Mouse (Mus musculus): ENCODE measurements around the gene Lifr. TPM values are rescaled to one million over a fixed set of nuclear protein-coding genes. Genes with fewer than 3 reads are reported as not detected.

Lifr gene
- polyA plus RNA-seq, 1 experiment = 27.8 TPM

DNA sequence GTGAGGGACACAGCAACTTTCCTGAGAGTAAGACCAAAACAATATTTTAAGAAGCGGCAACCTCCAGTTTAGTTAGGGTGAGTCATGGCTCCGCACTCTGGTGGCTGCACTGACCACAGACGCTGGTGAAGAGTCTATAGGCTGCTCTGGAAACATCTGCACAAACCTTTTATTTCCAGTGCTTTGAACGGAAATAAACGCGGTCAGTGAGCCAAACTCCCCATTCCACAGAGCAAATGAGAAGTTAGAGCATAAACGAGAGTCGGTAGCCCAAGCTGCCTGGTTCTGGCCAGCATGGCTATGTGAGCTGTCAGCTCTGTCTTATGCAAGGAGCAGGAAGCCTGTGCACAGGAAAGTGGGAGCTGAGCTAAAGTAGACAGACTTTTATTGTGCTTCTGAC is 1.9 kb downstream of the Lifr start:
- 3% methylated on average over 8 of the region's 8 CpGs for WGBS

DNA sequence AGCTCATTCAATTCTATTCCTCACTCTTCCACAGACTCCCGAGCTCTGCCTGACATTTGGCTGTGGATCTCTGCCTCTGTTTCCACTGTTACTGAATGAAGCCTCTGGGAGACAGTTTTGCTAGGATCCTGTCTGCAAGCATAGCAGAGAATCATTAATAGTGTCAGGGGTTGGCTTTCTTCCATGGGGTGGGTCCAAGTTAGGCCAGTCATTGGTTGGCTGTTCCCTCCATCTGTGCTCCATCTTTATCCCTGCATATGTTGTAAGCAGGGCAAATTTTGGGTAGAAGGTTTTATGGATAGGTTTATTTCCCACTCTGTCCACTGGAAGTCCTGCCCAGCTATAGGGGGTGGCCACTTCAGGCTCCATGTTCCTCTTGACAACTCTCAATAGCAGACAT is 9.0 kb downstream of the Lifr start:
- 76% methylated on average over 1 of the region's 1 CpGs for WGBS
- DNase-seq (ENCODE audit: low read depth in 1 of 2, low spot score in 2 of 2) = no peak
- no peak overlapping the region for H3K27ac ChIP-seq (ENCODE audit: insufficient read depth, low read length)

More for the DNA sequence above, 1.9 kb downstream of the Lifr start:
- H3K36me3 ChIP-seq (ENCODE audit: control insufficient read depth, insufficient read depth, low read length) = no peaks in the 10 kb centered on the region
- H3K27me3 ChIP-seq (ENCODE audit: control insufficient read depth, insufficient read depth, low read length) = 0 out of 2 replicates have a peak, but pooled peaks cover 3% of the 10 kb centered on the region
- TF ChIP-seq CTCF (IDR thresholded peaks at IDR 0.05; ENCODE audit: extremely low read depth, insufficient read depth, insufficient read length, insufficient replicate concordance) (no peak), POLR2A (IDR thresholded peaks at IDR 0.05; ENCODE audit: low read depth, low read length) (no peak)
- no peak overlapping the region for H3K4me3 ChIP-seq (ENCODE audit: extremely low read depth, insufficient read depth, insufficient read length)
- H3K4me1 ChIP-seq (ENCODE audit: control insufficient read depth, insufficient read depth, insufficient read length) = peaks cover 12% of the 10 kb centered on the region; the same call in 1 of the 2 replicates
- H3K27ac ChIP-seq (ENCODE audit: insufficient read depth, low read length) = no peak overlapping the region
- no peak for DNase-seq (ENCODE audit: low read depth in 1 of 2, low spot score in 2 of 2)

DNA sequence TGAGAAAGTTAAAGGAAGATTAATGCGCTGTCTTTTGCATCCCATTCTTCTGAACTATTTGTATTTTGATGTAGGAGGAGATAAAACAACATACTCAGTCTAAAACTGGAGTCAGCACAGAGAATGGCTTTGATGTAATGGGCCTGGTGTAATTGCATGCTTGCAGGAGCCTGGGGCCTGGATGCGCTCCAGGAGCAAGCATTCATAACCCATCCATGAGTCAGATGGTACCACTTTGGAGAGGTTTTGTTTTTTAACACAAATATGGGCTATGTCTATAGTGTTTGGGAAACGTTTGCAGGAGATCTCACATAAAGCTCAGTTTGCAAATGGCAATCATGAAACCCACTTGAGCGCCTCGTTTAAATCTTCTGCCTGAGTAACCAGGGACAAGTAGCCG is 9.8 kb downstream of the Lifr start:
- H3K4me1 ChIP-seq (ENCODE audit: control insufficient read depth, insufficient read depth, insufficient read length) = no peaks in the 10 kb centered on the region
- DNase-seq (ENCODE audit: low read depth in 1 of 2, low spot score in 2 of 2) = no peak
- 95% methylated on average over 6 of the region's 6 CpGs for WGBS
- H3K27ac ChIP-seq (ENCODE audit: insufficient read depth, low read length) = no peak overlapping the region
- no peak overlapping the region for H3K4me3 ChIP-seq (ENCODE audit: extremely low read depth, insufficient read depth, insufficient read length)
- no peaks in the 10 kb centered on the region for H3K27me3 ChIP-seq (ENCODE audit: control insufficient read depth, insufficient read depth, low read length)
- H3K36me3 ChIP-seq (ENCODE audit: control insufficient read depth, insufficient read depth, low read length) = no peaks in the 10 kb centered on the region
- TF ChIP-seq CTCF (IDR thresholded peaks at IDR 0.05; ENCODE audit: extremely low read depth, insufficient read depth, insufficient read length, insufficient replicate concordance) (no peak), POLR2A (IDR thresholded peaks at IDR 0.05; ENCODE audit: low read depth, low read length) (no peak)

More for the DNA sequence above, 9.0 kb downstream of the Lifr start:
- no peak overlapping the region for H3K4me3 ChIP-seq (ENCODE audit: extremely low read depth, insufficient read depth, insufficient read length)
- no peaks in the 10 kb centered on the region for H3K36me3 ChIP-seq (ENCODE audit: control insufficient read depth, insufficient read depth, low read length)
- TF ChIP-seq CTCF (IDR thresholded peaks at IDR 0.05; ENCODE audit: extremely low read depth, insufficient read depth, insufficient read length, insufficient replicate concordance) = no peak
- no peak for TF ChIP-seq POLR2A (IDR thresholded peaks at IDR 0.05; ENCODE audit: low read depth, low read length)
- H3K4me1 ChIP-seq (ENCODE audit: control insufficient read depth, insufficient read depth, insufficient read length) = no peaks in the 10 kb centered on the region
- no peaks in the 10 kb centered on the region for H3K27me3 ChIP-seq (ENCODE audit: control insufficient read depth, insufficient read depth, low read length)

DNA sequence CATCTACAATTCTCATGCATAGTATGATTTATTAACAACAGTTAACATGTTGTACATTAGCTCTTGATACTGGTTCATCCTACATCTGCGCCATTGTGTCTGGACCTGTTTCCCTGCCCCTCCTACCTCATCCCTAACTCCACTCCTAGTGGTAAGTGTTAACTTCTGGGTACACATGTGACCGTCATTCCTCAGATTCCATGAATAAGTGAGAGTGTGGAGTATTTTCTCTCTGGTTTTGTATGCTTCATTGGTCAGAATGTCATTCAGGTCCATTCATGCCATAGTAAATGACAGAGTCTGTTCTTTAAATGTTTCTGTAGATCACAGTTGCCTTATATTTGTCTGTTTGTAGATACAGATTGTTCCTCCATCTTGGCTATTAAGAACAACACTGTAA is 12.6 kb downstream of the Lifr start:
- Histone ChIP-seq H3K4me1 (ENCODE audit: control insufficient read depth, insufficient read depth, insufficient read length) (no peaks in the 10 kb centered on the region), H3K36me3 (ENCODE audit: control insufficient read depth, insufficient read depth, low read length) (no peaks in the 10 kb centered on the region), H3K27ac (ENCODE audit: insufficient read depth, low read length) (no peak overlapping the region), H3K27me3 (ENCODE audit: control insufficient read depth, insufficient read depth, low read length) (no peaks in the 10 kb centered on the region), H3K4me3 (ENCODE audit: extremely low read depth, insufficient read depth, insufficient read length) (no peak overlapping the region)
- DNase-seq (ENCODE audit: low read depth in 1 of 2, low spot score in 2 of 2) = no peak
- 94% methylated on average over 2 of the region's 2 CpGs for WGBS
- no peak for TF ChIP-seq POLR2A (IDR thresholded peaks at IDR 0.05; ENCODE audit: low read depth, low read length)
- no peak for TF ChIP-seq CTCF (IDR thresholded peaks at IDR 0.05; ENCODE audit: extremely low read depth, insufficient read depth, insufficient read length, insufficient replicate concordance)

DNA sequence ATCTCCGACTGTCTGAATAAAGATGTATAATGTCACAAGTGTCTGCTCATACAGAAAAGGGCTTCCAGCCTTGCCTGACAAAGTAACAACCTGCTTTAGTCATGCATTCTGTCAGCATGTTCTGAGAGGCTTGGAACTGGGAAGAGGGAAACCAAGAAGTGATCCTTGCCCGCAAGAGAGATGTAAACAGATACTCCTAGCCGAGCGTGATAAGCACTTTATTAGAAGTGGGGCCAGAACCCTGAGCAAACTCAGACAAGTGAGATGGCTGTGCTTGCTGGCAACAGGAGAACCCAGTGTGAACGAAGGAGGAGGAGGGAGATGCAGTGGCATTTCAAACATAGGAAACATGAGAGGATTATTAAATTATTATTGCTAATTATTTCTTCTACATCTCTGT is 14.8 kb downstream of the Lifr start:
- no peak overlapping the region for H3K4me3 ChIP-seq (ENCODE audit: extremely low read depth, insufficient read depth, insufficient read length)
- no peak for TF ChIP-seq POLR2A (IDR thresholded peaks at IDR 0.05; ENCODE audit: low read depth, low read length)
- TF ChIP-seq CTCF (IDR thresholded peaks at IDR 0.05; ENCODE audit: extremely low read depth, insufficient read depth, insufficient read length, insufficient replicate concordance) = no peak
- H3K27me3 ChIP-seq (ENCODE audit: control insufficient read depth, insufficient read depth, low read length) = no peaks in the 10 kb centered on the region
- WGBS = 86% methylated on average over 5 of the region's 5 CpGs
- no peaks in the 10 kb centered on the region for H3K4me1 ChIP-seq (ENCODE audit: control insufficient read depth, insufficient read depth, insufficient read length)
- no peaks in the 10 kb centered on the region for H3K36me3 ChIP-seq (ENCODE audit: control insufficient read depth, insufficient read depth, low read length)
- no peak for DNase-seq (ENCODE audit: low read depth in 1 of 2, low spot score in 2 of 2)
- no peak overlapping the region for H3K27ac ChIP-seq (ENCODE audit: insufficient read depth, low read length)

DNA sequence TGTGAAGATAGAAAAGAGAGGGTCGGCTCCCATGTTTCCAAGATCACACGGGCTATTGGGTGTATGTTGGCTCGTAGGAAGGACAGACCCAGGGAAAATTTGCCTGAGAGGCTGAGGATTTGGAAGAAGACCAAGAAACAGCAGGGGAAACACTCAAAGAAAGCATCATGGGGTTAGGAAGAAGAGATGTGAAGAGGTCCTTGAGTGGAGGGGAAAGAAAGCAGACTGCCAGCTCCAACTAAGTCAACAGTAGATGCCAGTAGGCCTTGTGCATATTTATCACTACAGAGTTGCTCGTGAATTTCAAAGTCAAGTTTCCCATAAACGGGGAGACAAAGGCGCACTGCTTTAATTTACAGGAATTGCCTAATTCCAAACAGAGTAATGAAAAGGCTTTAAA is 17.7 kb downstream of the Lifr start:
- H3K27me3 ChIP-seq (ENCODE audit: control insufficient read depth, insufficient read depth, low read length) = no peaks in the 10 kb centered on the region
- H3K36me3 ChIP-seq (ENCODE audit: control insufficient read depth, insufficient read depth, low read length) = no peaks in the 10 kb centered on the region
- no peak overlapping the region for H3K4me3 ChIP-seq (ENCODE audit: extremely low read depth, insufficient read depth, insufficient read length)
- 92% methylated on average over 6 of the region's 6 CpGs for WGBS
- TF ChIP-seq CTCF (IDR thresholded peaks at IDR 0.05; ENCODE audit: extremely low read depth, insufficient read depth, insufficient read length, insufficient replicate concordance) (no peak), POLR2A (IDR thresholded peaks at IDR 0.05; ENCODE audit: low read depth, low read length) (no peak)
- no peak for DNase-seq (ENCODE audit: low read depth in 1 of 2, low spot score in 2 of 2)
- no peaks in the 10 kb centered on the region for H3K4me1 ChIP-seq (ENCODE audit: control insufficient read depth, insufficient read depth, insufficient read length)
- no peak overlapping the region for H3K27ac ChIP-seq (ENCODE audit: insufficient read depth, low read length)

DNA sequence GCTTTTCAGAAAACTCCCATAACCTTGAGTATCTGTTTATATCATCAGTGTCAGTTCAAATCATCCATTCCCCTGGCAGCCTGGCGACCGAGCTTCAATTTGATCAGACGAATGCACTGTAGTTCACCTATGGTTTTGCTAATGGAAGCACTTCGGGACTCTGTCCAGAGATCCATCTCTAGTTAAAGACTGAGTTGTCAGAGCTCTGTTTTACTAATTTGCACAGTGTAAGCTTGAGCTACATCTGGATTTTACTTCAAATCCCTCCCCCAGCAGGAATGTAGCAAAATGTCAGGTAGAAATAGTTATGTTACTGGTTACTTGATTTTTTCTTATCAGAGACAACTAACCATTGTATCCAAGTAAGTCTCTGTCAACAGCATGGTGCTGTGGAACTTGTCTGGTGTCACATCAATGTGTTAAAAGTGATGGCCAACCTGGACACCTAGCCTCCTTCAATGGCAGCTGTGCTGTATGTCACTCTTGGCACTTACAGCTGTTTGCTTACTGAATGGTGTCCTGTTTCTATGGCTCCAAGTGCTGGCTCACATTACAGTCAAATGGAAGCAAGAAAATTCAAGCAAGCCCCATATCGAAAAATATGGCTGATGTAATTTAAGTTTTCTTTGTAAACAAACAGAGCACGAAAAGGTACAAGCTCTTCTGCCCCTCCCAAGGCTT is 22.0 kb downstream of the Lifr start:
- Histone ChIP-seq H3K4me3 (ENCODE audit: extremely low read depth, insufficient read depth, insufficient read length) (no peak overlapping the region), H3K27me3 (ENCODE audit: control insufficient read depth, insufficient read depth, low read length) (no peaks in the 10 kb centered on the region), H3K4me1 (ENCODE audit: control insufficient read depth, insufficient read depth, insufficient read length) (peaks cover 9% of the 10 kb centered on the region; the same call in 1 of the 2 replicates), H3K27ac (ENCODE audit: insufficient read depth, low read length) (no peak overlapping the region), H3K36me3 (ENCODE audit: control insufficient read depth, insufficient read depth, low read length) (no peaks in the 10 kb centered on the region)
- TF ChIP-seq POLR2A (IDR thresholded peaks at IDR 0.05; ENCODE audit: low read depth, low read length) (no peak), CTCF (IDR thresholded peaks at IDR 0.05; ENCODE audit: extremely low read depth, insufficient read depth, insufficient read length, insufficient replicate concordance) (no peak)
- 92% methylated on average over 6 of the region's 6 CpGs for WGBS
- no peak for DNase-seq (ENCODE audit: low read depth in 1 of 2, low spot score in 2 of 2)

Data from spleen, adult 2 months (tissue).